ENCODE assay signal across 11 mouse cellular contexts in the genomic region with DNA sequence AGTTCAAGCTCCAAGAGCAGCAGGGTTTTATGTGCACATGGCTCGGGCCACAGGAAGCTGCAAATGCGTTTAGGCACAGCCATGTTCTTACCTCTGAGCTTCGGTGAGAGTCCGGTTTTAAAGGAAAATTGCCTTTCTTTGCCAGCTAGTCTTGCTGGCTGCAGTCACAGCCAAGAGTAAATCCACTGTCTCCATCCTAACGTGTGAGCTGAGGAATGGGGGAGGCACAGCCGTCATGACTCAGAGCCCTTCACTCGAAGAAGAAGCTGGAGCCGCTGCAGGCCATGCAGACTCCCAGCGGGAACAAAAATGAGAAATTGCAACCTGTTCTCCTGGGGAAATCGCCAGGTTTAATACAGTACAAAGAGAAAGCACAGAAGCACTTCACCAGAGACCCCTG.
A peak's percentile ranks its signal among the peaks of the same experiment; 100 is the strongest.
DNase-seq lines count a peak whose midpoint lies in the region; ATAC-seq lines count a peak whose summit lies in the region.
"Had no signal": no experiment of that assay in that cellular context is flagged by ENCODE, and none has a peak within 500 bp of the region (broad histone marks: within the 10 kb centered on the region; RNA-seq: fewer than 3 reads in every experiment).

No protein-coding gene starts in this region.

- H3K9ac ChIP-seq in hindbrain, embryonic 14.5 days, result no peak overlapping the region
- no peak overlapping the region for H3K9ac ChIP-seq in midbrain, embryonic 15.5 days
- H3K9ac ChIP-seq: lung, embryonic 15.5 days had no signal

- no peak overlapping the region for H3K4me3 ChIP-seq in embryonic facial prominence, embryonic 10.5 days
- no peak overlapping the region for H3K4me3 ChIP-seq in hindbrain, embryonic 14.5 days (replicated peaks; ENCODE audit: low read length)
- no peak overlapping the region for H3K4me3 ChIP-seq in midbrain, embryonic 15.5 days
- H3K4me3 ChIP-seq: lung, embryonic 15.5 days had no signal

- no peak overlapping the region for H3K4me2 ChIP-seq in hindbrain, embryonic 14.5 days (replicated peaks)
- H3K4me2 ChIP-seq in midbrain, embryonic 15.5 days, result no peak overlapping the region
- H3K4me2 ChIP-seq: lung, embryonic 15.5 days had no signal

- H3K36me3 ChIP-seq in embryonic facial prominence, embryonic 10.5 days (replicated peaks), result no peaks in the 10 kb centered on the region
- no peaks in the 10 kb centered on the region for H3K36me3 ChIP-seq in hindbrain, embryonic 14.5 days (replicated peaks; ENCODE audit: control insufficient read depth, insufficient read depth)
- no peaks in the 10 kb centered on the region for H3K36me3 ChIP-seq in midbrain, embryonic 15.5 days (replicated peaks)
- H3K36me3 ChIP-seq: lung, embryonic 15.5 days had no signal

- H3K27me3 ChIP-seq in embryonic facial prominence, embryonic 10.5 days (replicated peaks; ENCODE audit: low read depth, poor library complexity, severe bottlenecking), result peaks cover 13% of the 10 kb centered on the region; the same call in 1 of the 2 replicates
- no peaks in the 10 kb centered on the region for H3K27me3 ChIP-seq in hindbrain, embryonic 14.5 days (ENCODE audit: control insufficient read depth, insufficient read depth, low read length)
- H3K27me3 ChIP-seq in midbrain, embryonic 15.5 days (replicated peaks), result no peaks in the 10 kb centered on the region
- H3K27me3 ChIP-seq: lung, embryonic 15.5 days had no signal

- H3K27ac ChIP-seq in embryonic facial prominence, embryonic 10.5 days (replicated peaks), result peak overlapping the region; percentile 35; the same call in 1 of the 2 replicates
- peak overlapping the region; percentile 33 for H3K27ac ChIP-seq in hindbrain, embryonic 14.5 days
- H3K27ac ChIP-seq in midbrain, embryonic 15.5 days, result peak overlapping the region; percentile 3; the same call in 1 of the 2 replicates
- H3K27ac ChIP-seq: lung, embryonic 15.5 days had no signal

- H3K4me1 ChIP-seq in embryonic facial prominence, embryonic 10.5 days, result peaks cover 45% of the 10 kb centered on the region
- peaks cover 22% of the 10 kb centered on the region for H3K4me1 ChIP-seq in hindbrain, embryonic 14.5 days (replicated peaks; ENCODE audit: control insufficient read depth, insufficient read depth, low read length)
- peaks cover 14% of the 10 kb centered on the region for H3K4me1 ChIP-seq in midbrain, embryonic 15.5 days

- no peaks in the 10 kb centered on the region for H3K9me3 ChIP-seq in embryonic facial prominence, embryonic 10.5 days
- H3K9me3 ChIP-seq in hindbrain, embryonic 14.5 days (ENCODE audit: control insufficient read depth, low read length), result no peaks in the 10 kb centered on the region
- no peaks in the 10 kb centered on the region for H3K9me3 ChIP-seq in midbrain, embryonic 15.5 days
- H3K9me3 ChIP-seq: lung, embryonic 15.5 days had no signal

- no peak for ATAC-seq in hindbrain, embryonic 14.5 days (ENCODE audit: low FRiP score)
- no peak for ATAC-seq in midbrain, embryonic 15.5 days (replicated peaks)
- ATAC-seq in granulocyte monocyte progenitor cell, adult 5-6 weeks (replicated peaks; ENCODE audit: poor library complexity, severe bottlenecking), result no peak
- ATAC-seq: activated CD4-positive, CD25-positive, alpha-beta regulatory T cell, adult 4 months; intestine, postnatal 0 days had no signal

- 69% methylated on average over 10 of the region's 10 CpGs for WGBS in embryonic facial prominence, embryonic 10.5 days
- WGBS in hindbrain, embryonic 14.5 days, result 55% methylated on average over 10 of the region's 10 CpGs
- 62% methylated on average over 10 of the region's 10 CpGs for WGBS in midbrain, embryonic 15.5 days

- peak; percentile 50 to 69 for DNase-seq in left cerebral cortex, adult 18-20 months (ENCODE audit: low spot score in 2 of 2)
- DNase-seq in left cerebral cortex, adult 11 months (ENCODE audit: low spot score), result no peak
- DNase-seq in embryonic facial prominence, embryonic 10.5 days (ENCODE audit: low spot score), result no peak
- DNase-seq in hindbrain, embryonic 14.5 days (ENCODE audit: low spot score), result no peak
- DNase-seq in kidney, postnatal 4 days, result no peak
- DNase-seq: retina, postnatal 1 day had no signal

Comparison
In these comparisons a context has a peak if more than half of its experiments do, and no peak if none do; other contexts are left out.
1. DNase-seq: peak in left cerebral cortex, adult 18-20 months (2 of 2); none in left cerebral cortex, adult 11 months (single experiment), embryonic facial prominence, embryonic 10.5 days (single experiment), hindbrain, embryonic 14.5 days (single experiment) and kidney, postnatal 4 days (0 of 2).
2. Peak in every context shown above with its lines, with median percentiles within 50 percentile points of each other: H3K27ac ChIP-seq.